Mouse (Mus musculus) CD8-positive naive resting alpha-beta T cell, adult 57 days (primary cell): Measurements from ENCODE around the gene Olfr560. TPM values are rescaled to one million over a fixed set of nuclear protein-coding genes. Genes with fewer than 3 reads are reported as not detected.

ENCODE experiments used
- total RNA-seq: library from RNA; stranded (reverse); gene quantifications from one replicate; pipeline ENCODE4 v1.2.4, GENCODE M21; 2023

Olfr560 gene
- total RNA-seq: not detected

DNA sequence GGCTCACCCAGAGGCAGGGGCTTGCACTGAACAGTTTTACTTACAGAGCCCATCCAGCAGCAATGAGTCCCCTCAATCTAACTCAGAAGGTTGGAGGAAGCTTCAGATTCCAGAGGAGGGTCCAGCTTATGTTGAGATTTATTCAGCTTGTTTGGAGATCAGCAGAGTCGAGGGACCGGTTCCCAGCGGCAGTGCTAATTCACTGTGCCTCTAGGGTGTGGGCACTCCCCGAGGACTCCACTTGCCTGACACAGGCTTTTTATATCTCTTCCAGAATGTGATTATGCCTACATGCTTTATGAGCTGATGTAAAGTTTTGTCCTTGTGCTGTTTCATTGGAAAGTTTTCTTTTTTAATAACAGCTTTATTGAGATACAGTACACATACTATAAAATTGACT is at the start of gene Olfr560, which contains the start of gene Olfr78:
Olfr560 (minus strand) TSS at position 101 of the 400 bp plus-strand sequence.
Olfr78 (minus strand) TSS at position 206 of the 400 bp plus-strand sequence.

DNA sequence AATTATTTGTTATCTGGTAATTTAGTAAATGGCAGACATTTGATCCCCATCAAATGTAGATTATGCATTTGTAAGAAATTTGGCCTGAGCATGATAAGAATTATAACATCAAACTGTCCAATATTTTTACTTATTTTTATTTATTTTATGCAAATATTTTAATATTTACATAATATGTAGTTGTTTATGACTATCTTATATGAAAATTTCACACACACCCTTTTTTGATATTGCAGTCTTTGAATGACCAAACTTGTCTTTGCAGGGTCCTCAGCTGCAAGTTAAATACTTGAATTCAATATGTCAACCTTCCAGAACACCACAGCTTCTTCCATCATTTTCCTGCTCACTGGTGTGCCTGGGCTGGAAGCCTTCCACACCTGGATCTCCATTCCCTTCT is 44.0 kb upstream of the Olfr560 start, which contains the start of gene Olfr564:
Olfr564 (plus strand) TSS at position 301 of the 400 bp plus-strand sequence.

DNA sequence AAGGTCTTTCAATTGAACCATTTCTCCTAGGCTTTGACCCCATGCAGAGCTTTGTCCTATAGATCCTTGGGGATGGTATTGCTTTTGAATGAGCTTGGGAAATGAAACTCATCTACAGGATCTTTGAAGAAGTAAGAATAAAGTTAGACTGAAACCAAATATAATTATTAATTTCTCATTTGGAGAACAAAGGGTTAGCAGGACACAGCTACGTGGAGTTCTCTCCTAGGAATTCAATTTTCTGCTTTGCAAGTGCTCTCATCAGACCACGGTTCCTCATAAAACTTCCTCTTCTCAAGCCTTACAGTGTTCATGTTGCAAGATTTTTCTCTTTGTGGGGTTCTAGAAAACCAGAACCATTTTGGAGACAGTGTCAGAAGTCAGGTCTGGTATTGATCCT is 11.8 kb upstream of the Olfr560 start, which contains the start of gene Olfr561:
Olfr561 (plus strand) TSS at position 301 of the 400 bp plus-strand sequence.

DNA sequence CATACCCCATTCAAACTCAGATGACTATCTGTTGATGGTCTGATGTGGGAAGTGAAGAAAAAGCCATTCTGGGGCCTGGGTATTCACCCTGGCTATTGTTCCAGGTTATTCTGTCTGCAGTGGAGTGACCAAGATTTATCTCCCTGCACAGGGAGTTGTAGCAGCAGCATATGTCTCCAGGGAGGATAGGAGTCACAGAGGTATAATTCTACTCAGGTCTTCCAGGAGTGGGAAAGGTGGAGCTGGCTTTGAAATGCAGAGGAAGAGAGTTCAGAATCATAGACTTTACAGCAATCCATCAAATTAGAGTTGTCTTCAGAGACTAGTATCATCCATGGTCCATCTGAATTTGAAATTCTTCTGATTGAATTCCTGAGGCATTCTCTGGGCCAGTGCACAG is 31.8 kb downstream of the Olfr560 start, which contains the start of gene Olfr559:
Olfr559 (minus strand) TSS at position 101 of the 400 bp plus-strand sequence.

DNA sequence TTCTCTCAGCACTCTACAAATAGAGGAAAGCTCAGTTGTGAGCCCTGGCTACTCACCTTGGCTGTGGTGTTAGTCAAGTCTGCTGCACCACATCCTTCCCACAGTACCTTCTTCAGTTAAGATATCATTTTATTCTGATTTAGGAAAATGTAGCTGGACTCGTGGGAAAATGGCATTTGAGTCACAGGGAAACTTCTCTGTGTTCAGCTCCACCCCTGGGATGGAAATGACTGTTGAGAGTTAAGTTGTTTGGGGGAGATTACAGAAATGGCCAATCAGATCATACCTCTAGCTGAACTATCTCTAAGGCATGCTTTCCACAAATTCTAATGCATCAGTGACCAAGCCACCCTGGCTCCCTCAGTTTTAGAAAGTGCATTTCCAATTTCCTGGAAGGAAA is 40.2 kb downstream of the Olfr560 start, which contains the start of gene Olfr33:
Olfr33 (minus strand) TSS at position 101 of the 400 bp plus-strand sequence.

DNA sequence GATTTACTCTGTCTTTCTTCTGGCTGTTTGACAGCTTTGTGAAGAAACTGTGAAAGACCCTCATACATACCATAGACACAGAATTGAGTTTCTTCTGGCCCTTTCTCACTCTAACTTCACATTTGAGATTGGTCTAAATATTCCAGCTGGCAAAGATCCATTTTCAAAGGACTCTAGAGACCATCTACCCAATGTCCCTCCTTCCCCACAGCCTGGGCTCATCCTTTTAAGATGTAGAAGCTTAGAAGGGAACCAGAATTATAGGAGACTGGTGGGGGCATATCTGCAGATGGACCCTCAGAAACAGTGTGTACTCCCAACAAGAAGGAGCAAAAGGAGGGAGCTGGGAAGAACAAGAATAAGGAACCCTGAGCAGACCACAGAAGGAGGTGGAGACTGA is 57.3 kb downstream of the Olfr560 start, which contains the start of gene Olfr558:
Olfr558 (plus strand) TSS at position 301 of the 400 bp plus-strand sequence.

Other genes starting within 250 kb of the Olfr560 start
- gene Olfr547, start 224.6 kb downstream of the Olfr560 start, total RNA-seq: not detected
- gene Olfr548-ps1, start 218.5 kb downstream of the Olfr560 start, total RNA-seq: not detected
- not detected for gene Olfr549, start 209.5 kb downstream of the Olfr560 start, total RNA-seq
- 43.3 TPM for gene Trim21, start 193.9 kb downstream of the Olfr560 start, total RNA-seq
- not detected for gene Olfr550, start 187.9 kb downstream of the Olfr560 start, total RNA-seq
- gene Olfr551, start 167.5 kb downstream of the Olfr560 start, total RNA-seq: not detected
- gene Olfr552, start 161.6 kb downstream of the Olfr560 start, total RNA-seq: not detected
- not detected for gene Olfr553, start 141.1 kb downstream of the Olfr560 start, total RNA-seq
- not detected for gene Olfr554, start 120.9 kb downstream of the Olfr560 start, total RNA-seq
- gene Olfr555, start 100.5 kb downstream of the Olfr560 start, total RNA-seq: not detected
- not detected for gene Olfr556, start 94.5 kb downstream of the Olfr560 start, total RNA-seq
- 14.1 TPM for gene Trim68, start 72.0 kb downstream of the Olfr560 start, total RNA-seq
- gene Olfr557, start 63.5 kb downstream of the Olfr560 start, total RNA-seq: not detected
- not detected for gene Olfr558, start 57.2 kb downstream of the Olfr560 start, total RNA-seq
- not detected for gene Olfr33, start 40.3 kb downstream of the Olfr560 start, total RNA-seq
- gene Olfr559, start 31.9 kb downstream of the Olfr560 start, total RNA-seq: not detected
- not detected for gene Olfr78, start 105 bp upstream of the Olfr560 start, total RNA-seq
- not detected for gene Olfr561, start 11.9 kb upstream of the Olfr560 start, total RNA-seq
- not detected for gene Olfr564, start 44.1 kb upstream of the Olfr560 start, total RNA-seq
- gene Olfr566, start 99.4 kb upstream of the Olfr560 start, total RNA-seq: not detected
- not detected for gene Olfr568, start 117.8 kb upstream of the Olfr560 start, total RNA-seq
- not detected for gene Olfr569, start 131.5 kb upstream of the Olfr560 start, total RNA-seq
- gene Olfr570, start 135.2 kb upstream of the Olfr560 start, total RNA-seq: not detected
- gene Olfr571, start 158.2 kb upstream of the Olfr560 start, total RNA-seq: not detected
- gene Olfr572, start 165.0 kb upstream of the Olfr560 start, total RNA-seq: not detected
- gene Olfr573-ps1, start 183.2 kb upstream of the Olfr560 start, total RNA-seq: not detected
- not detected for gene Olfr574, start 189.1 kb upstream of the Olfr560 start, total RNA-seq
- not detected for gene Olfr575, start 199.4 kb upstream of the Olfr560 start, total RNA-seq
- gene Olfr576, start 203.3 kb upstream of the Olfr560 start, total RNA-seq: not detected
- not detected for gene Olfr577, start 216.6 kb upstream of the Olfr560 start, total RNA-seq
- not detected for gene Olfr578, start 230.0 kb upstream of the Olfr560 start, total RNA-seq